Mouse (Mus musculus): ENCODE data around the gene Trappc2l. TPM values are rescaled to one million over a fixed set of nuclear protein-coding genes. Genes with fewer than 3 reads are reported as not detected.
"Not testable (repeated sequence)": the region's sequence is repeated elsewhere in the genome, so short reads cannot be mapped to it uniquely, and the experiment has no call there.

Trappc2l gene
- polyA plus RNA-seq, 1 experiment, result 95.7 TPM

GRCm38 (mm10) chr8:122571153-122571552 lies 40.3 kb upstream of the Trappc2l start:
- H3K4me3 ChIP-seq, result no peak overlapping the region
- H3K79me2 ChIP-seq (ENCODE audit: control insufficient read depth, insufficient read depth), result peaks cover 25% of the 10 kb centered on the region
- H3K36me3 ChIP-seq (ENCODE audit: control insufficient read depth, insufficient read depth), result peaks cover 7% of the 10 kb centered on the region
- H3K27me3 ChIP-seq (ENCODE audit: control insufficient read depth, insufficient read depth, insufficient read length), result no peaks in the 10 kb centered on the region
- no peak overlapping the region for H3K4me2 ChIP-seq (ENCODE audit: low read depth)
- no peak overlapping the region for H3ac ChIP-seq (ENCODE audit: control insufficient read depth, insufficient read length)
- TF ChIP-seq SRF (IDR thresholded peaks at IDR 0.05; ENCODE audit: control insufficient read depth, insufficient read length, low read depth), result no peak
- TF ChIP-seq TCF3 (IDR thresholded peaks at IDR 0.05; ENCODE audit: insufficient read length, low read depth), result no peak
- no peak for TF ChIP-seq USF1 (IDR thresholded peaks at IDR 0.05; ENCODE audit: low read depth)
- no peak for TF ChIP-seq TCF12 (IDR thresholded peaks at IDR 0.05; ENCODE audit: insufficient read depth, poor library complexity, severe bottlenecking)
- no peak for TF ChIP-seq MYOD1 (IDR thresholded peaks at IDR 0.05; ENCODE audit: control insufficient read depth in 1 of 3, insufficient read length in 2 of 3, low read depth in 2 of 3)
- no peak for TF ChIP-seq REST (IDR thresholded peaks at IDR 0.05; ENCODE audit: insufficient read depth, insufficient read length)
- TF ChIP-seq POLR2A (IDR thresholded peaks at IDR 0.05; ENCODE audit: insufficient read length, low read depth), result no peak
- TF ChIP-seq MAX (IDR thresholded peaks at IDR 0.05; ENCODE audit: low read depth), result no peak
- TF ChIP-seq MYOG (IDR thresholded peaks at IDR 0.05; ENCODE audit: control insufficient read depth in 1 of 3, insufficient read depth in 1 of 3, insufficient read length in 2 of 3, low read depth in 2 of 3), result no peak
- TF ChIP-seq E2F4 (IDR thresholded peaks at IDR 0.05; ENCODE audit: insufficient read depth), result no peak
- TF ChIP-seq POLR2AphosphoS2 (IDR thresholded peaks at IDR 0.05; ENCODE audit: insufficient read length, low read depth), result no peak
- TF ChIP-seq CEBPB (IDR thresholded peaks at IDR 0.05; ENCODE audit: insufficient read depth, poor library complexity, severe bottlenecking), result no peak

GRCm38 (mm10) chr8:122571750-122572267 lies 39.6 kb upstream of the Trappc2l start:
- Histone ChIP-seq H3K79me2 (ENCODE audit: control insufficient read depth, insufficient read depth) (peaks cover 29% of the 10 kb centered on the region), H3K27me3 (ENCODE audit: control insufficient read depth, insufficient read depth, insufficient read length) (no peaks in the 10 kb centered on the region), H3K4me2 (ENCODE audit: low read depth) (no peak overlapping the region), H3ac (ENCODE audit: control insufficient read depth, insufficient read length) (no peak overlapping the region), H3K36me3 (ENCODE audit: control insufficient read depth, insufficient read depth) (peaks cover 7% of the 10 kb centered on the region), H3K4me3 (no peak overlapping the region)
- TF ChIP-seq TCF12 (IDR thresholded peaks at IDR 0.05; ENCODE audit: insufficient read depth, poor library complexity, severe bottlenecking) (no peak), MAX (IDR thresholded peaks at IDR 0.05; ENCODE audit: low read depth) (no peak), E2F4 (IDR thresholded peaks at IDR 0.05; ENCODE audit: insufficient read depth) (no peak), MYOD1 (IDR thresholded peaks at IDR 0.05; ENCODE audit: control insufficient read depth in 1 of 3, insufficient read length in 2 of 3, low read depth in 2 of 3) (no peak), REST (IDR thresholded peaks at IDR 0.05; ENCODE audit: insufficient read depth, insufficient read length) (no peak), USF1 (IDR thresholded peaks at IDR 0.05; ENCODE audit: low read depth) (no peak), MYOG (IDR thresholded peaks at IDR 0.05; ENCODE audit: control insufficient read depth in 1 of 3, insufficient read depth in 1 of 3, insufficient read length in 2 of 3, low read depth in 2 of 3) (no peak), POLR2AphosphoS2 (IDR thresholded peaks at IDR 0.05; ENCODE audit: insufficient read length, low read depth) (no peak), CEBPB (IDR thresholded peaks at IDR 0.05; ENCODE audit: insufficient read depth, poor library complexity, severe bottlenecking) (no peak)

- Histone ChIP-seq H3K36me3 (ENCODE audit: control insufficient read depth, insufficient read depth) (peaks cover 7% of the 10 kb centered on the region), H3K4me3 (no peak overlapping the region), H3K79me2 (ENCODE audit: control insufficient read depth, insufficient read depth) (peaks cover 29% of the 10 kb centered on the region), H3K27me3 (ENCODE audit: control insufficient read depth, insufficient read depth, insufficient read length) (no peaks in the 10 kb centered on the region), H3ac (ENCODE audit: control insufficient read depth, insufficient read length) (no peak overlapping the region), H3K4me2 (ENCODE audit: low read depth) (no peak overlapping the region)
- TF ChIP-seq MYOG (IDR thresholded peaks at IDR 0.05; ENCODE audit: control insufficient read depth in 1 of 3, insufficient read depth in 1 of 3, insufficient read length in 2 of 3, low read depth in 2 of 3) (no peak), USF1 (IDR thresholded peaks at IDR 0.05; ENCODE audit: low read depth) (no peak), TCF3 (IDR thresholded peaks at IDR 0.05; ENCODE audit: insufficient read length, low read depth) (no peak), CEBPB (IDR thresholded peaks at IDR 0.05; ENCODE audit: insufficient read depth, poor library complexity, severe bottlenecking) (no peak), TCF12 (IDR thresholded peaks at IDR 0.05; ENCODE audit: insufficient read depth, poor library complexity, severe bottlenecking) (no peak), MYOD1 (IDR thresholded peaks at IDR 0.05; ENCODE audit: control insufficient read depth in 1 of 3, insufficient read length in 2 of 3, low read depth in 2 of 3) (no peak), E2F4 (IDR thresholded peaks at IDR 0.05; ENCODE audit: insufficient read depth) (no peak), POLR2AphosphoS2 (IDR thresholded peaks at IDR 0.05; ENCODE audit: insufficient read length, low read depth) (no peak), POLR2A (IDR thresholded peaks at IDR 0.05; ENCODE audit: insufficient read length, low read depth) (no peak), REST (IDR thresholded peaks at IDR 0.05; ENCODE audit: insufficient read depth, insufficient read length) (no peak), SRF (IDR thresholded peaks at IDR 0.05; ENCODE audit: control insufficient read depth, insufficient read length, low read depth) (no peak), MAX (IDR thresholded peaks at IDR 0.05; ENCODE audit: low read depth) (no peak)
Measured at GRCm38 (mm10) chr8:122572751-122573150, 38.7 kb upstream of the Trappc2l start.

- H3K79me2 ChIP-seq (ENCODE audit: control insufficient read depth, insufficient read depth), result peaks cover 29% of the 10 kb centered on the region
- not testable (repeated sequence) for H3K4me2 ChIP-seq (ENCODE audit: low read depth); H3K4me3 ChIP-seq; H3ac ChIP-seq (ENCODE audit: control insufficient read depth, insufficient read length); H3K36me3 ChIP-seq (ENCODE audit: control insufficient read depth, insufficient read depth); H3K27me3 ChIP-seq (ENCODE audit: control insufficient read depth, insufficient read depth, insufficient read length)
Measured at GRCm38 (mm10) chr8:122573176-122573575, 38.3 kb upstream of the Trappc2l start.

GRCm38 (mm10) chr8:122573577-122573976 lies 37.9 kb upstream of the Trappc2l start:
- peaks cover 7% of the 10 kb centered on the region for H3K36me3 ChIP-seq (ENCODE audit: control insufficient read depth, insufficient read depth)
- H3K27me3 ChIP-seq (ENCODE audit: control insufficient read depth, insufficient read depth, insufficient read length), result no peaks in the 10 kb centered on the region
- peaks cover 26% of the 10 kb centered on the region for H3K79me2 ChIP-seq (ENCODE audit: control insufficient read depth, insufficient read depth)
- no peak overlapping the region for H3K4me3 ChIP-seq
- no peak overlapping the region for H3K4me2 ChIP-seq (ENCODE audit: low read depth)
- TF ChIP-seq MYOG (IDR thresholded peaks at IDR 0.05; ENCODE audit: control insufficient read depth in 1 of 3, insufficient read depth in 1 of 3, insufficient read length in 2 of 3, low read depth in 2 of 3), result no peak
- no peak for TF ChIP-seq SRF (IDR thresholded peaks at IDR 0.05; ENCODE audit: control insufficient read depth, insufficient read length, low read depth)
- TF ChIP-seq E2F4 (IDR thresholded peaks at IDR 0.05; ENCODE audit: insufficient read depth), result no peak
- no peak for TF ChIP-seq REST (IDR thresholded peaks at IDR 0.05; ENCODE audit: insufficient read depth, insufficient read length)
- no peak for TF ChIP-seq TCF3 (IDR thresholded peaks at IDR 0.05; ENCODE audit: insufficient read length, low read depth)
- no peak for TF ChIP-seq TCF12 (IDR thresholded peaks at IDR 0.05; ENCODE audit: insufficient read depth, poor library complexity, severe bottlenecking)
- H3ac ChIP-seq (ENCODE audit: control insufficient read depth, insufficient read length), result no peak overlapping the region

Data from myocyte (in vitro differentiated cells).